Mouse (Mus musculus) megakaryocyte, embryonic 14.5 days (primary cell): ENCODE results near the gene Ubxn6.

Source experiments
- FLI1 ChIP-seq: IDR thresholded peaks from 2 replicates; pipeline ENCODE4 v1.6.1; 2012; ENCODE audit warnings: low read length, inconsistent platforms, mixed read lengths
- GATA1 ChIP-seq: IDR thresholded peaks from 3 replicates; pipeline ENCODE4 v1.6.1; 2012; ENCODE audit warnings: mixed read lengths, low read length, inconsistent platforms, borderline replicate concordance

DNA sequence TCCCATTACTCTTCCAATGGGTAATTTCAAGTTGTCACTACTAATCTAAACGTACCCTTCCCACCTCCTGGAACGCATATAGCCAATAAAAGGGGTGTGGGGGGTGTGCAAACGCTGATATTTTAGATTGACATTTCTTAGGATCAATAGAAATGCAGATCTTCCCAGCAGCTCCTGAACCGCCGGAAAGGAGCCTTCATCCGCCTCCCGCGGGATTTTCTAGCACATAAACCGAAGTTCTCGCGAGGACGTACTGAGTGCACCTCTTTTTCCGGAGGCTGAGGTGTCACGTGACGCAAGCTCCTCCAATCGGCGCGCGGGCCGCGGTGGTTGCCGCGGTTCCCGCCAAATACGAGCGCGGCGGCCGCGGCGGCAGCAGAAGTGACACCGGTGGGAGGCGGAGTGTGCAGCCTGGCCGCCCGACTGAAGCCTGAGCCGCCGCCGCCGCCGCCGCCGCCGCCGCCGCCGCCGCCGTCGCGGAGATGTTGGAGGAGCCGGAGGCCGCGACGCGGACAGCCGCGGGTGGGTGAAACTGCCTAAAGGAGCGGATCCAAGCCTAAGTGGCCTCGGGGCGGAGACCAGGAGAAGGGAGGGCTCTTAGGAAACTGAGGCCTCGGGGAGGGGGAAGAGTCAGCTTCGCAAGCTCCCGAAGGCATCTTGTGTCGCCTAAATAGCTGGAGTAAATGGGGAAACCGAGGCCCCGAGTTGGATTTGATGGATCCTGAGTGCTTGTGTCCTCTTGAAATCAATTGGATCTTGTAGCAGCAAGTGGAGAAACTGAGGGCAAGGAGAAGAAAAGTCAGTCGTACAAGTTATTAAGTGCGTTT is 34.6 kb downstream of the Ubxn6 start, which contains the start of gene Chaf1a:
- no peak for TF ChIP-seq GATA1
- no peak for TF ChIP-seq FLI1
